Mouse (Mus musculus) adrenal gland, adult 8-10 months (tissue): ENCODE data around the gene Csf3r. TPM values are rescaled to one million over a fixed set of nuclear protein-coding genes. Genes with fewer than 3 reads are reported as not detected.
"Not testable (repeated sequence)": the region's sequence is repeated elsewhere in the genome, so short reads cannot be mapped to it uniquely, and the experiment has no call there.

Experiments used
- DNase-seq: peaks from one replicate; pipeline ENCODE4 v3.0.0; 2022
- total RNA-seq, 4 experiments: library from RNA; stranded (reverse); gene quantifications; 2 replicates each; pipeline ENCODE4 v1.2.4; 2022

The Csf3r gene
- 1 to 10 TPM; 1.3 to 3.6 (median 2.8) TPM for total RNA-seq

- DNase-seq: no peak
These were observed at the start of gene Csf3r for GRCm38 (mm10) chr4:126024303-126024900. Gene Csf3r, plus strand, starts transcription at chr4:126024550.

GRCm38 (mm10) chr4:125977768-125978167, 46.6 kb upstream of the Csf3r start:
- DNase-seq: no peak

- no peak for DNase-seq
These were observed 41.1 kb upstream of the Csf3r start for GRCm38 (mm10) chr4:125983279-125983678.

DNA sequence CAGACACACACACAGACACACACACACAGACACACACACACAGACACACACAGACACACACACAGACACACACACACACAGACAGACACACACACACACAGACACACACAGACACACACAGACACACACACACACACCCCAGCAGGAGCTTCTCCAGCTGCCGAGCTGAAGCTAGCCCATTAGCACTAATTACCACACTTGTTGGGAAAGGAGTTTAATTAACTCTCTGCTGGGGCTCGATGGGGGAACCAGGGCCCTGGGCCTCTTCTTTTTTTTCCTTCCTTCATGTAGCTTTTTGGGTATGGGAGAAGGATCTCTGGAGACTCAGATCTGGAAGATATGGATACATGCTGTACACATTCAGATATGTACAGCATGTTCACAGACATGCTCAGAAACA, 38.6 kb upstream of the Csf3r start:
- DNase-seq: not testable (repeated sequence)

- DNase-seq: no peak
These were observed 37.3 kb upstream of the Csf3r start for GRCm38 (mm10) chr4:125987071-125987470.

- no peak for DNase-seq
These were observed 35.3 kb upstream of the Csf3r start for GRCm38 (mm10) chr4:125989061-125989460.

- DNase-seq: peak; percentile 26
These were observed 34.2 kb upstream of the Csf3r start for GRCm38 (mm10) chr4:125990143-125990542.

DNA sequence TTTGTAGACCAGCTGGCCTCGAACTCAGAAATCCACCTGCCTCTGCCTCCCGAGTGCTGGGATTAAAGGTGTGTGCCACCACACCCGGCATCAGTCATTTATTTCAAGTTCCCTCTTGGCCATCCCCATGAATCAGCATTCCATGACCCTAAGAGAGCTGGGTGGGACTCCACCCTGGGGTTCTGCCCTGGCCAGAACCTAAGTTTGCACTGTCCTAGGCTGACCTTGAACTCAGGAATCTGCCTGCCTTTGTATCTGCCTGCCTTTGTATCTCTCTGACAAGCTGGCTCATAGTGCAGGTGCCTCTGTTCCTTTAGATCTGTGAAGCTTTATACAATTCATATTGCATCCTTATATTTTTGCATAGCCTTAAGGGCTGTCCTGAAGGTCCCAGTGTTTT, 32.1 kb upstream of the Csf3r start:
- DNase-seq: no peak

DNA sequence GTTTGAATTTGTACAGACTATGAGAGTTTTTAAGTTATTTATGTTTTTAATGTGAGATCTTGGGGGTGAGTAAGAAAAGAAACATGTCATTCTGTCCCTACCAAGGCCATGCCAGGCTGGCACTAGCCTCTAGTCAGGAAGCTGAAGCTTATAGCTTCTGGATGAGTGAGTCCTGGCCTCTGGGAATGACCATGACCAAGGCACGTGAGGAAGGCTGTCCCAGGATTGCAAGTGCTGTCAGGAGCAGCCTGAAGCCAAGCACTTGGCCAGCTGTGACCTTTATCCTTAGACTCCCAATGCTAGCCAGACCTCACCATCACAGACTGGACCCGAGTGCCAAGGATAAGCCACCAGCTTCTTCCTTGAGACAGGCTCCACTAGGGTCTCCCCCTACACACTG, 31.4 kb upstream of the Csf3r start:
- peak; percentile 29 for DNase-seq

DNA sequence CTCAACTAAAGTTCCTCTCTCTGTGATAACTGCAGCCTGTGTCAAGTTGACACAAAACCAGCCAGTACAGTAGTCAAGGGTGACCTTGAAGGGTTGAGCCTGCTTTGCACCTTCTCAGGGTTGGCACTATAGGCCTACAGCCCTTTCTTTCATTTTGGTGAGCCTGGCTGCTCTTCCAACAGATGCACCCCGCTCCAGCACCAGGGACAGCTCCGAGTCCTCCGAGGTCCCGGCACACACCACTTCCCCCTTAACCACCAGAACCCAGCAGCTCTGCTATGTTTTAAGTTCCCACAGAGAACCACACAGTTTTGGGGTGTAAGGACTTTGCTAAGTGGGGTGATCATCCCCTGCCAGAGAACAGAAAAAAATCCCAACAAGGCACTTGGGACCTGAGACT, 27.8 kb upstream of the Csf3r start:
- DNase-seq: no peak

DNA sequence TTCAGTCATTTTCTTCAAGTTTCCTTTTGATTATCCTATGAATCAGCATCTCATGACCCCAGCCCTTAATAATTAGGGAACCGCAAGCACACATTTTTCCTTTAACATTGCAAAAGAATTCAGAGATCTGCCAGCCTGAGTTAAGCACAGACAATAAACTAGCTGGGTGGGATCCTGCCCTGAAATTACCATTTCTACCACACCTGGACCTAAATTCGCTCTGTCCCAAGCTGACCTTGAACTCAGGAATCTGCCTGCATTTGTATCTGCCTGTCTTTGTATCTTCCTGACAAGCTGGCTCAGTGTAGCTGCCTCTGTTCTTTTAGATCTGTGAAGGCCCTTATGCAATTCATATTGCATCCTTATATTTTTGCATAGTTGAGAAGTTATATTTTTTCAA, 26.5 kb upstream of the Csf3r start:
- no peak for DNase-seq

DNA sequence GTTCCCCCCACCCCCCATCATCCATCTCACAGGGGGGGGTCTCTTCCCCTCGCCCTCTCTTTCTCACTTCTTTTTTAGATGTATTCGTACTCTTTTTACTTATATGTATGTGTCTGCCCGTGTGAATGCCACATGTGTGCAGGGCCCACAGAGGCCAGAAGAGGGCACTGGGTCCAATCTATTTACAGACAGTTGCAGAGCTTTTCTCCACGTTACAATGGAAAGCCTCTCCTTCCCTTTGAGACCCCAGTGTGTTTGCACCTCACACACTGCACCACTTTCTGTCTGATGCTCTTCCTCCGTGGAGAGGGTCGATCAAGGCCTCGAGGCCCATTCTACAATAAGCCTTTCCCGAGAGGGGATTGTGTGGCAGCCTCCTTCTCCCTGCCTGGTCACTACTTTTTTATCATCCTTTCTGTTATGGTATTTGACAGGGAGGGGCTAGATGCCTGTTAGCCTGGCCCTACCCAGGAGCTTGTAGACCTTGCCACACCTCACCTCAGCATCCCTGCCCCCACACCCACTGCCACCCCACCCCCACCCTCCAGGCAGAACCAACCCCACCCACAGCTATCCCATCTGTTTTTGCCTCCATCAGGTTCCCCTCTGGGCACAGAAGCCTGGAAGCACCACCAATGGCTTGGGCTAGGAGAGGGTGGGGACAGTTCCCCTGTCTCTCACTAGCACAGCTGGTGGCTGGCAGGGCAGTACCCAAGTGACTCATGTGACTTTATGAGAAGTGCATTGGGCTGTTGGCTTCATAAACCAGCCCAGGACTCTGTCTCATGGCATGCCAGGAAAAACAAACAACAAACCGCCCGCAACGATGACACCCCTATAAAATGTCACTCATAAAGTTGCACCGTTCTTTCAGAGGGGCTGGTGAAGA, 22.8 kb upstream of the Csf3r start:
- DNase-seq: no peak

GRCm38 (mm10) chr4:126017676-126018332, 6.5 kb upstream of the Csf3r start:
- no peak for DNase-seq

- no peak for DNase-seq
These were observed 5.3 kb upstream of the Csf3r start for GRCm38 (mm10) chr4:126018966-126019538.

DNA sequence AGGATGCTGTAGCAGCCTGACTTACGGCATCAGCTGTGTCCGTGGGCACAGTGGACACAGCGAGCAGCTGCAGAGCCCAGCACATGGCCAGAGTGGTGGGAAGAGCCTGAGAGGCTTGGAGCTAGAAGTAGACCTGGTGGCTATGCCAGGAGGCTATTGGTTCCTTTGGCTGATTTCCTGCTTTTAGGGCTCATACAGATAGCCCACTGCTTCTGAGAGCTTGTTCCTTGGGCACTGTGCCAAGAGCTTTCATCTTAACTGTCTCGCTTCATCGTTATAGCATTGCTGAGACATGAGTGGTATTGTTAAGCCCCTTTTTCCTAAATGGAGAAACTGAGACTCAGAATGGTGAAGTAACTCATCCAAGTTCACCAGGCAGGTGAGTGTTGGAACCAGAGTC, 1.5 kb downstream of the Csf3r start:
- DNase-seq: no peak

GRCm38 (mm10) chr4:126027980-126028379, 3.6 kb downstream of the Csf3r start:
- DNase-seq: no peak

DNA sequence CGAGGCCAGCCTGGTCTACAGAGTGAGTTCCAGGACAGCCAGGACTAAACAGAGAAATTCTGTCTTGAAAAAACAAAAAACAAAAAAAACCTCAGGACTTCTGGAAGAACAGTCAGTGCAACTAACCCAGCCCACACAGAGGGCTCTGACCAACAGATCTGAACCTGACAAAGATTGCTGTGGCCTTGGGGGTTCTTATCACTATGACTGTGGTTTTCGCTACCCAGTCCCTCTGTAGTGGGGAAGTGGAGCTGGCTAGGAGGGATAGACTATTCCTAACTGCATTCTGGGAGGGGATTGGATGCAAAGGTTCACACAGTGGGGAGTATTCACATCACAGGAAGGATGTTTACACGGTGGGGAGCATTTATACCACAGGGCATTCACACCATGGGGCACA, 4.7 kb downstream of the Csf3r start:
- no peak for DNase-seq

GRCm38 (mm10) chr4:126030705-126031104, 6.4 kb downstream of the Csf3r start:
- no peak for DNase-seq

GRCm38 (mm10) chr4:126035413-126035812, 11.1 kb downstream of the Csf3r start:
- DNase-seq: no peak

GRCm38 (mm10) chr4:126046851-126047585, 22.7 kb downstream of the Csf3r start, which contains the start of gene Mrps15:
Gene Mrps15, plus strand, starts transcription at chr4:126046925.
- peak; percentile 79 for DNase-seq

GRCm38 (mm10) chr4:126051617-126052016, 27.3 kb downstream of the Csf3r start:
- no peak for DNase-seq
